Mouse (Mus musculus) heart, embryonic 10.5 days (tissue): ENCODE data around the gene Zfp874a. TPM values are rescaled to one million over a fixed set of nuclear protein-coding genes. Genes with fewer than 3 reads are reported as not detected.

Experiments used
- polyA plus RNA-seq: library from polyadenylated mRNA; unstranded; fragments of >200 nt; fragmentation: Nextera tagmentation; extraction: Ambion mirVana; gene quantifications from 2 replicates; pipeline ENCODE4 v1.2.1, GENCODE M21; 2016

The Zfp874a gene
- polyA plus RNA-seq, 1 experiment from 2014 or later = 5.7 TPM

Other genes starting within 250 kb of the Zfp874a start
- 1.4 and 1.6 TPM in 2 replicates for gene Zfp458, start 173.2 kb downstream of the Zfp874a start, polyA plus RNA-seq
- gene Zfp457, start 145.1 kb downstream of the Zfp874a start, polyA plus RNA-seq = 0.40 and 0.86 TPM in 2 replicates
- 1.5 and 2.6 TPM in 2 replicates for gene Zfp595, start 119.1 kb downstream of the Zfp874a start, polyA plus RNA-seq
- not detected in 2 replicates for gene Gm28044, start 91.1 kb downstream of the Zfp874a start, polyA plus RNA-seq
- gene Zfp953, start 91.0 kb downstream of the Zfp874a start, polyA plus RNA-seq = 0.59 and 0.84 TPM in 2 replicates
- 0.25 and 0.57 TPM in 2 replicates for gene Gm28041, start 75.9 kb downstream of the Zfp874a start, polyA plus RNA-seq
- 1.2 and 1.4 TPM in 2 replicates for gene Zfp456, start 75.8 kb downstream of the Zfp874a start, polyA plus RNA-seq
- 3.4 and 4.0 TPM in 2 replicates for gene Zfp429, start 51.8 kb downstream of the Zfp874a start, polyA plus RNA-seq
- gene Zfp459, start 30.2 kb downstream of the Zfp874a start, polyA plus RNA-seq = 0.69 and 1.2 TPM in 2 replicates
- 1.4 and 2.1 TPM in 2 replicates for gene Zfp874b, start 32.6 kb upstream of the Zfp874a start, polyA plus RNA-seq
- gene Zfp58, start 48.9 kb upstream of the Zfp874a start, polyA plus RNA-seq = 9.6 and 12.9 TPM in 2 replicates
- gene Gm26965, start 74.5 kb upstream of the Zfp874a start, polyA plus RNA-seq = not detected in 2 replicates
- 14.9 and 16.7 TPM in 2 replicates for gene Zfp87, start 74.6 kb upstream of the Zfp874a start, polyA plus RNA-seq
- gene Zfp748, start 102.2 kb upstream of the Zfp874a start, polyA plus RNA-seq = 11.4 and 11.7 TPM in 2 replicates
- 2.1 and 2.6 TPM in 2 replicates for gene Zfp729b, start 158.1 kb upstream of the Zfp874a start, polyA plus RNA-seq
- not detected in 2 replicates for gene Gm49345, start 186.1 kb upstream of the Zfp874a start, polyA plus RNA-seq
- 1.2 and 2.3 TPM in 2 replicates for gene Zfp729a, start 186.2 kb upstream of the Zfp874a start, polyA plus RNA-seq
- gene Zfp738, start 235.4 kb upstream of the Zfp874a start, polyA plus RNA-seq = 7.5 TPM in 2 replicates